Mouse (Mus musculus): Measurements from ENCODE around the gene Gmpr. TPM values are rescaled to one million over a fixed set of nuclear protein-coding genes. Genes with fewer than 3 reads are reported as not detected.

The Gmpr gene
- polyA plus RNA-seq, 1 experiment from 2014 or later = 50.5 TPM

DNA sequence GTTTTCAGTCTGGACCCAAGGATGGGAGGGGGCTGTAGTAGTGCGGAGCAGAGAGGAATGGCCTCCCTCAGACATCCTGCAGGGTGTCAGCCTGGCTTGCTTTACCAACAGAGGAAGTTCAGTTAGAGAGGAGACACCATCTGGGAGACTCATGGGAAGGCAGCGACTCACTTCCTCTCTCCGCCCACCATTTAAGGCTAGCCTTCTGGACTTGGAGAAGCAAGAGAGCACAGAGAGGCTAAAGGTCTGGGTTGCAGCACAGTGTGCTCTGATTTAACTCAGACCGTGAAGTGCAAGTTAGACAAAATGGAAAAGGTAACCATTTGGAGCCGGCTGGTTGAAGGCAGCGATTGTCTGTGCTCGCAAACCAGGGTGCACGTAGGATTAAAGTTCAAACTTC, 5.3 kb downstream of the Gmpr start:
- 69% methylated on average over 8 of the region's 8 CpGs for WGBS
- Histone ChIP-seq H3K4me1 (ENCODE audit: control insufficient read depth, insufficient read depth, low read length) (peaks cover 50% of the 10 kb centered on the region), H3K27ac (ENCODE audit: low read length) (peak overlapping the region; percentile 18; the same call in 1 of the 2 replicates), H3K36me3 (ENCODE audit: control insufficient read depth, insufficient read depth, low read length) (no peaks in the 10 kb centered on the region), H3K9ac (ENCODE audit: low read length) (no peak overlapping the region), H3K4me2 (ENCODE audit: low read depth, low read length) (no peak overlapping the region), H3K27me3 (ENCODE audit: control insufficient read depth, insufficient read depth, low read length) (no peaks in the 10 kb centered on the region), H3K4me3 (replicated peaks; ENCODE audit: low read length) (no peak overlapping the region), H3K9me3 (replicated peaks; ENCODE audit: control insufficient read depth, low read length) (no peaks in the 10 kb centered on the region)
- ATAC-seq (ENCODE audit: insufficient read depth, low FRiP score) = no peak

DNA sequence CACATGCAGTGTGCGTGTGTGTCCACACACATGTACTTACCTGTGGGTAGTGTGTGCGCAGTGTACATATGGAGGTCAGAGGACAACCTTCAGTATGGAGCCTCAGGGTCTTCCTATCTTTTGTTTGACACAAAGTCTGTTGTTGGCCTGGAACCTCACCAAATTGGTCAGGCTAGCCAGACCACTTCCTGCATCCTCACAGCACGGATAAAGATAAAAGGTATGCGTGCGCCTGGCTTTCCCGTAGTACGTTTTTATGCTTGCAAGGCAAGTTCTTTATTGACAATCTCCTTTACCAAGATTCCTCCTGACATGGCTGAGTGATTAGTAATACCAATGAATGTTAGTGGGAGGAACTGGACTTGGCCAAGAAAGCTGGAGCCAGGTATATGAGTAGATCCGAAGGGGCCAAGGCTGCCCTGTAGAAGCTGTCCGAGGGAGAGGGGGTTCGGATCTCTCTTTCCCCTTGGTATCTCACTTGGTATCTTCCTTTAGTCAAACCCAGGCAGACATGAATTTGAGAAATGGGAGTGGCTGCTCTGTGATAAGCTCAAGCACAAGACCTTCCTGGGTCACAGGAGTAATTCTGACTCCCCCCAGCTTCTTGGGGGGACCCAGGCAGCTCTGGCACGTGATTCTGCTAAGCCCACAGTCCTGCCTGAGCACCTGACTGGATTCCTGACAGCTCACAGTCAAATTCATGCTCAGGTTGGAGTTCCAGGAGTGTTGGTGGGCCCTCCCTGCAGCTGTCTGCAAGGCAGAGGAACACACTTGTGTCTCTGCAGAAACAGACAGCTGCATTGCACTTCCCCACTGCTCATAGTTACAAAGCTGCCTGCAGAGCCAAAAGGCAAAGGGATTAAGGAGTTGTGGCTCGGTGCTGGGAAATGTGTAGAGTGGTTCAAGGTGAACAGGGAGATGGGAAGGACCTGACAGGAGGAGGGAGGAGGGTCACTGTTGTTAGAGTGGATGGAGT, 6.1 kb downstream of the Gmpr start:
- no peaks in the 10 kb centered on the region for H3K27me3 ChIP-seq (ENCODE audit: control insufficient read depth, insufficient read depth, low read length)
- no peak for ATAC-seq (ENCODE audit: insufficient read depth, low FRiP score)
- 64% methylated on average over 12 of the region's 12 CpGs for WGBS
- no peak overlapping the region for H3K9ac ChIP-seq (ENCODE audit: low read length)
- no peaks in the 10 kb centered on the region for H3K9me3 ChIP-seq (replicated peaks; ENCODE audit: control insufficient read depth, low read length)
- no peak overlapping the region for H3K4me3 ChIP-seq (replicated peaks; ENCODE audit: low read length)
- peak overlapping the region; percentile 18; the same call in 1 of the 2 replicates for H3K27ac ChIP-seq (ENCODE audit: low read length)
- no peak overlapping the region for H3K4me2 ChIP-seq (ENCODE audit: low read depth, low read length)
- no peaks in the 10 kb centered on the region for H3K36me3 ChIP-seq (ENCODE audit: control insufficient read depth, insufficient read depth, low read length)
- peaks cover 48% of the 10 kb centered on the region for H3K4me1 ChIP-seq (ENCODE audit: control insufficient read depth, insufficient read depth, low read length)

DNA sequence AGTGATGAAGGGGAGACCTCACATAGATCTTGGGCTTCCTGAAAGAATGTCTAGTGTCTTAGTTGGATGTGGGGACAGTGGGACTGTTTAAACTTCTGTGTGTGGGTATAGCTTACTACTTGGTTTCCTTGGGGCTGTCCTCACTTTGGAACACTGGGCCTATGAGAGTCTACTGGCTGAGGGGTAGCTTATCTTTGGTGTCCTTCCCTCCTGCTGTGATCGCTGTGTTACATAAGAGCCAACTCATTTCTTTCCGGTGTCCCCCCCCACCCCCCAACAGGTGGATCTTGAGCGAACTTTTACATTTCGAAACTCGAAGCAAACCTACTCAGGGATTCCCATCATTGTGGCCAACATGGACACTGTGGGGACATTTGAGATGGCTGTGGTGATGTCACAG, 6.9 kb downstream of the Gmpr start:
- H3K9ac ChIP-seq (ENCODE audit: low read length) = no peak overlapping the region
- H3K27ac ChIP-seq (ENCODE audit: low read length) = no peak overlapping the region
- H3K36me3 ChIP-seq (ENCODE audit: control insufficient read depth, insufficient read depth, low read length) = no peaks in the 10 kb centered on the region
- no peak overlapping the region for H3K4me2 ChIP-seq (ENCODE audit: low read depth, low read length)
- no peaks in the 10 kb centered on the region for H3K9me3 ChIP-seq (replicated peaks; ENCODE audit: control insufficient read depth, low read length)
- peaks cover 44% of the 10 kb centered on the region for H3K4me1 ChIP-seq (ENCODE audit: control insufficient read depth, insufficient read depth, low read length)
- ATAC-seq (ENCODE audit: insufficient read depth, low FRiP score) = no peak
- no peak overlapping the region for H3K4me3 ChIP-seq (replicated peaks; ENCODE audit: low read length)
- no peaks in the 10 kb centered on the region for H3K27me3 ChIP-seq (ENCODE audit: control insufficient read depth, insufficient read depth, low read length)
- WGBS = 88% methylated on average over 5 of the region's 5 CpGs

DNA sequence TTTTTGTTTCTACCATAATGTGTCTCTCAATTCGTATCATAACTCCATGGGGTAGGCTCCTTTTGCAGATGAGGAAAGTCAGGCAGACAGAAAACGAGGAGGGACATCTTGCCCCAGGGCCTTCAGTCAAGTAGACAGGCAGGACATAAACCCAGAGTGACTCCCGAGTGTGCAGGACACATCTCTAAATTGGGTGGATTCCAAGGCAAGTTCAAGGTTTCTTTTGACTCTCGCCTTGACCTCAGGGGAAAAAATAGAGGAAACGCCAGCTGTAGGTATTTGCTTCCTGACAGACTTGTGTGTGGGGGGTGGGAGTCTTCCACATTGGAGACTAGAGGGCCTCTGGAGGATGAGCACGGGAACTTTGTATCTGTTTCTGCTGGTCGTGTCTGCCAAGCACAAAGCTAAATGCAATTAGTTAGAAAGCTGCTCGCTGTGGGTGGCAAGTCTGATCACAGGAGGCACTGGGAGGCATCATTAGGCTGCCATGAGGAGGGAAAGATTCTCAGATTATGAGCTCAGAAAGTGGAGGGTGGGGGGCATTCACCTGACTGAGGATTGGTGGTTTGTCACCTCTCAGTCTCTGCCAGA, 7.7 kb downstream of the Gmpr start:
- Histone ChIP-seq H3K27me3 (ENCODE audit: control insufficient read depth, insufficient read depth, low read length) (no peaks in the 10 kb centered on the region), H3K4me2 (ENCODE audit: low read depth, low read length) (no peak overlapping the region), H3K4me1 (ENCODE audit: control insufficient read depth, insufficient read depth, low read length) (peaks cover 44% of the 10 kb centered on the region), H3K9ac (ENCODE audit: low read length) (no peak overlapping the region), H3K27ac (ENCODE audit: low read length) (no peak overlapping the region), H3K9me3 (replicated peaks; ENCODE audit: control insufficient read depth, low read length) (no peaks in the 10 kb centered on the region), H3K4me3 (replicated peaks; ENCODE audit: low read length) (no peak overlapping the region), H3K36me3 (ENCODE audit: control insufficient read depth, insufficient read depth, low read length) (no peaks in the 10 kb centered on the region)
- WGBS = 39% methylated on average over 8 of the region's 8 CpGs
- no peak for ATAC-seq (ENCODE audit: insufficient read depth, low FRiP score)

DNA sequence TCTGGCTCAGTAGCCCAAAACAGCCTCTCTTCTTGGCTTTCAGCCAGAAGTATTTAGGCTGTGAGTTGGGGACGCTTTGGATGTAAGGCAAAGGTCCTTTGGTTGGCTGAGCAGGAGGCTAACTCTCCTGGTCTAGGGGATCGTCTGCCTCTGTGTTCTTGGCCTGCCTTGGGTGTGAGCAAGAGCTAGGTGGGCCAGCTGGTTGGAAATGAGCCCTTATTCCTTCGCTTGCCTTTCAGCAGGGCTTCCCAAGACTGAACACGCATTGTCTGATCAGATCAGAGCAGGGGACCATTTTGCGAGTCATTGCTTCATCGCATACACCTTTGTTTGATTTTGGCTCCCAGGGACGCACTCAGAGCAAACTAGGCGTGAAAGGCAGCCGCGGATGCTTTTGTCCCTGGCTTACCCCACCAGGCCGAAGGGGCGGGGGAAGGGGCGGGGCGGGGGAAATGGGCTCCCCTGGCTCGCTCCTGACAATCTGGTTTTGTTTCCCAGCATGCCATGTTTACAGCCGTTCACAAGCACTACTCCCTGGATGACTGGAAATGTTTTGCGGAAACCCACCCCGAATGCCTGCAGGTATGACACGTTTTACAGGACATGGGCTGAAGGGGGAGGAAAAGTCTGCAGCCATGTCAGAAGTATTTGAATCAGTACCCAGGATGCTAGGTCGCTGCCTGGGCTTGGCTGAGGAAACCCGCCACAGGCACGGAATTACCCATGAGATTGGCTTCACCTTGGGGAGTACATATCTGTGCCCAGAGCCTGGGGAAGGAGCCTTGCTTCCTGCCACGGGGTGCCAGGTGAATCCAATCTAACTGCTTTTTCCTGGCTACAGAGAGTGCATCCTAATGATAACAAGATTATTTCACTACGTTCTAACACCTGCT, 9.5 kb downstream of the Gmpr start:
- no peaks in the 10 kb centered on the region for H3K9me3 ChIP-seq (replicated peaks; ENCODE audit: control insufficient read depth, low read length)
- ATAC-seq (ENCODE audit: insufficient read depth, low FRiP score) = peak; percentile 68
- H3K36me3 ChIP-seq (ENCODE audit: control insufficient read depth, insufficient read depth, low read length) = no peaks in the 10 kb centered on the region
- H3K4me1 ChIP-seq (ENCODE audit: control insufficient read depth, insufficient read depth, low read length) = peaks cover 36% of the 10 kb centered on the region
- WGBS = 12% methylated on average over 24 of the region's 24 CpGs
- peak overlapping the region; percentile 38 for H3K9ac ChIP-seq (ENCODE audit: low read length)
- H3K4me3 ChIP-seq (replicated peaks; ENCODE audit: low read length) = peak overlapping the region; percentile 29
- H3K4me2 ChIP-seq (ENCODE audit: low read depth, low read length) = peak overlapping the region; percentile 50
- H3K27me3 ChIP-seq (ENCODE audit: control insufficient read depth, insufficient read depth, low read length) = no peaks in the 10 kb centered on the region
- H3K27ac ChIP-seq (ENCODE audit: low read length) = peak overlapping the region; percentile 73

DNA sequence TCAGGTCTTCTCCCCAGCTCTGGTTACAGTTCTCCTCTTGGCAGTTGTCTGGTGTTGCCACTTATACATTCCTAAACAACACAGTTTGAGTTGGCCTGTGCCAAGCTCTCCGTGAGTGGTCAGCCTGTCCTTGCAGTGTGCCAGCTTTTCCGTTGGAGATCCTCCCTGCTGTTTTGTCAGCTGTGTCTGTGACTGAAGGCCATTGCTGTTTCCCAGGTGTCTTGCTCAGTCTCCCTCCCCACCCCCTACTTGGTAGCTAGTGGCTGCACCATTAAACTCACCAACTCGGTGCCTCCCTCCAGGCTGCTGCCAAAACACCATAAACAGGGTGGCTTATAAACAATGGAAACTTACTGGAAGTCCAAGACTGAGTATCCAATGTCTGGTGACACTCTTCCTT, 17.1 kb downstream of the Gmpr start:
- ATAC-seq (ENCODE audit: insufficient read depth, low FRiP score) = no peak
- no peak overlapping the region for H3K27ac ChIP-seq (ENCODE audit: low read length)
- H3K4me3 ChIP-seq (replicated peaks; ENCODE audit: low read length) = no peak overlapping the region
- H3K27me3 ChIP-seq (ENCODE audit: control insufficient read depth, insufficient read depth, low read length) = no peaks in the 10 kb centered on the region
- H3K9me3 ChIP-seq (replicated peaks; ENCODE audit: control insufficient read depth, low read length) = no peaks in the 10 kb centered on the region
- peaks cover 6% of the 10 kb centered on the region; the same call in 1 of the 2 replicates for H3K4me1 ChIP-seq (ENCODE audit: control insufficient read depth, insufficient read depth, low read length)
- no peak overlapping the region for H3K4me2 ChIP-seq (ENCODE audit: low read depth, low read length)
- no peak overlapping the region for H3K9ac ChIP-seq (ENCODE audit: low read length)
- no peaks in the 10 kb centered on the region for H3K36me3 ChIP-seq (ENCODE audit: control insufficient read depth, insufficient read depth, low read length)
- WGBS = 68% methylated on average over 3 of the region's 3 CpGs

DNA sequence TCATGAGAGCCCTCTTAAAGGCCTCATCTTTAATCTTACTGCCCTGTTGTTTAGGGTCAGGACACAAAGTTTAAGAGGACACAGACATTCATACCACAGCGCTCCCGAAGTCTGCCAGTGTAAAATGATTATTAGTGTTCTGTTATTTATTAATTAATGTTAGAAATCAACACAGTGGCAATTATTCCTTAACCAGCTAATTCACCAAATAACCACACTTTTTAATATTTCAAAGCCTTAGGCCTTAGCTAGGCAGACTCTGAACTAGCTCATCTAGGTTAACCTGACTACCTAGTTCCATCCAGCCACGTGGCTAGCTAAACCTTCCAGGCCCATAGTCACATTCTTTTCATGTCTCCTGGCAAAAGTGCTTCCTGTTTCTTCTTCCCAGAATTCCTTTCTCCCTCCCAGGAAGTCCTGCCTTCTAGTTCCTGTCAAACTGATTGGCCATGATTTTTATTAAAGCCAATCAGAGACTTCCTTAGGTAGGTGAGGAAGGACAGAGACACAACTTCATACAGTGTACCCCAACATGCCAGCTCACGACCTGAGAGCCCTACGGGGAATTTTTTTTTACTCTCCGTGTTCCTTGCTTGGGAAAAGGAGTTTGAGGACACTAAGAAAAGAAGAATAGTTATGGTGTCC, 17.7 kb downstream of the Gmpr start:
- ATAC-seq (ENCODE audit: insufficient read depth, low FRiP score) = no peak
- no peak overlapping the region for H3K4me3 ChIP-seq (replicated peaks; ENCODE audit: low read length)
- H3K27me3 ChIP-seq (ENCODE audit: control insufficient read depth, insufficient read depth, low read length) = no peaks in the 10 kb centered on the region
- H3K27ac ChIP-seq (ENCODE audit: low read length) = no peak overlapping the region
- no peaks in the 10 kb centered on the region for H3K36me3 ChIP-seq (ENCODE audit: control insufficient read depth, insufficient read depth, low read length)
- 88% methylated on average over 6 of the region's 6 CpGs for WGBS
- H3K9me3 ChIP-seq (replicated peaks; ENCODE audit: control insufficient read depth, low read length) = no peaks in the 10 kb centered on the region
- H3K9ac ChIP-seq (ENCODE audit: low read length) = no peak overlapping the region
- H3K4me2 ChIP-seq (ENCODE audit: low read depth, low read length) = no peak overlapping the region
- peaks cover 6% of the 10 kb centered on the region for H3K4me1 ChIP-seq (ENCODE audit: control insufficient read depth, insufficient read depth, low read length)

DNA sequence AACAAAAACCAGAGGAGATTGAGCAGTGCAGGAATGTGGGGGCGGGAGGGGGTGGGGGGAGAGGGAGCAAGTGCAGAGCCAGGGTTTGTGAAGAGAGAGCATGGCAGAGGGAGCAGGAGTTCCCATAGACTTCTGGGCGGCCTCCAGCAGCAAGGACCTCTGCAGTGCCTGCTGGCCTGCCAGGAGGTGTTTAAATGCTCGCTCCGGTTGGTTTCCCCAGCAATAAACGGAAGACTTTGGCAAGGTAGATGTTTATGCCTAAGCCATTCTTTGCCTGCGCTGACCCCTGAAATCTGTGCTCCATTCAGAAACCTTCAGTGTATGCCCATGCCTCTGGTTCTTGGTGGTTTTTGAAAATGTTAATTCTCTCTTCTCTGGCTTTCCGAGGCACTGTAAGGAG, 19.0 kb downstream of the Gmpr start:
- 61% methylated on average over 7 of the region's 7 CpGs for WGBS
- Histone ChIP-seq H3K27me3 (ENCODE audit: control insufficient read depth, insufficient read depth, low read length) (no peaks in the 10 kb centered on the region), H3K36me3 (ENCODE audit: control insufficient read depth, insufficient read depth, low read length) (no peaks in the 10 kb centered on the region), H3K9me3 (replicated peaks; ENCODE audit: control insufficient read depth, low read length) (no peaks in the 10 kb centered on the region), H3K4me3 (replicated peaks; ENCODE audit: low read length) (no peak overlapping the region), H3K4me2 (ENCODE audit: low read depth, low read length) (no peak overlapping the region), H3K4me1 (ENCODE audit: control insufficient read depth, insufficient read depth, low read length) (peaks cover 17% of the 10 kb centered on the region), H3K9ac (ENCODE audit: low read length) (no peak overlapping the region), H3K27ac (ENCODE audit: low read length) (no peak overlapping the region)
- ATAC-seq (ENCODE audit: insufficient read depth, low FRiP score) = no peak

Data from stomach, embryonic 16.5 days (tissue).